Mouse (Mus musculus) kidney, postnatal 0 days (tissue): ENCODE data around the gene Eif4a2. TPM values are rescaled to one million over a fixed set of nuclear protein-coding genes. Genes with fewer than 3 reads are reported as not detected.
"Not testable (repeated sequence)": the region's sequence is repeated elsewhere in the genome, so short reads cannot be mapped to it uniquely, and the experiment has no call there.

ENCODE experiments used
- ATAC-seq: fragments of 200-750 bp; cut with Nextera tagmentation; replicated peaks from 2 replicates; pipeline ENCODE4 v1.8.0; 2017; ENCODE audit warnings: low read depth, moderate number of reproducible peaks, moderate TSS enrichment, moderate library complexity; ENCODE audit not compliant: low FRiP score
- DNase-seq: peaks from one replicate; pipeline ENCODE4 v3.0.0-alpha.2; 2016; ENCODE audit warnings: low spot score
- H3K27ac ChIP-seq: fragments of 300-500 bp; sonication (generic); 2 replicates; pipeline ENCODE4 v1.5.1; 2014; ENCODE audit warnings: mild to moderate bottlenecking
- H3K27me3 ChIP-seq: fragments of 300-500 bp; sonication (generic); 2 replicates; pipeline ENCODE4 v1.6.1; 2014; ENCODE audit warnings: low read length, mixed read lengths; ENCODE audit not compliant: insufficient read depth
- H3K36me3 ChIP-seq: fragments of 300-500 bp; sonication (generic); 2 replicates; pipeline ENCODE4 v1.6.1; 2014; ENCODE audit warnings: low read length, mixed read lengths; ENCODE audit not compliant: insufficient read depth
- H3K4me1 ChIP-seq: fragments of 300-500 bp; sonication (generic); replicated peaks from 2 replicates; pipeline ENCODE4 v1.6.1; 2014; ENCODE audit warnings: antibody characterized with exemption, low read length, mixed read lengths; ENCODE audit not compliant: insufficient read depth
- H3K4me2 ChIP-seq: fragments of 300-500 bp; sonication (generic); 2 replicates; pipeline ENCODE4 v1.6.1; 2014; ENCODE audit warnings: mild to moderate bottlenecking, low read length, moderate library complexity, mixed read lengths
- H3K4me3 ChIP-seq: fragments of 300-500 bp; sonication (generic); replicated peaks from 2 replicates; pipeline ENCODE4 v1.5.1; 2014; ENCODE audit warnings: low read depth, low read length
- H3K9ac ChIP-seq: fragments of 300-500 bp; sonication (generic); 2 replicates; pipeline ENCODE4 v1.6.1; 2014; ENCODE audit warnings: low read depth, low read length
- H3K9me3 ChIP-seq: fragments of 300-500 bp; sonication (generic); replicated peaks from 2 replicates; pipeline ENCODE4 v1.6.1; 2016; ENCODE audit warnings: low read length, inconsistent platforms, mixed read lengths
- CTCF ChIP-seq: IDR thresholded peaks from 2 replicates; pipeline ENCODE4 v1.5.1; 2016; ENCODE audit warnings: antibody characterized with exemption, low read depth, mild to moderate bottlenecking, moderate library complexity
- WGBS: fragments of 180-500 bp; shearing (Covaris S2); extraction: QIAGEN DNeasy Blood & Tissue Kit; methylation state at CpG from one replicate; pipeline ENCODE4 v1.1.7; 2014; 5-methylcytosine and 5-hydroxymethylcytosine counted together
- polyA plus RNA-seq: library from polyadenylated mRNA; unstranded; fragments of >200 nt; fragmentation: Nextera tagmentation; extraction: Ambion mirVana; gene quantifications from 2 replicates; pipeline ENCODE4 v1.2.1, GENCODE M21; 2015

The Eif4a2 gene
- polyA plus RNA-seq, result 189 and 193 TPM in 2 replicates

DNA sequence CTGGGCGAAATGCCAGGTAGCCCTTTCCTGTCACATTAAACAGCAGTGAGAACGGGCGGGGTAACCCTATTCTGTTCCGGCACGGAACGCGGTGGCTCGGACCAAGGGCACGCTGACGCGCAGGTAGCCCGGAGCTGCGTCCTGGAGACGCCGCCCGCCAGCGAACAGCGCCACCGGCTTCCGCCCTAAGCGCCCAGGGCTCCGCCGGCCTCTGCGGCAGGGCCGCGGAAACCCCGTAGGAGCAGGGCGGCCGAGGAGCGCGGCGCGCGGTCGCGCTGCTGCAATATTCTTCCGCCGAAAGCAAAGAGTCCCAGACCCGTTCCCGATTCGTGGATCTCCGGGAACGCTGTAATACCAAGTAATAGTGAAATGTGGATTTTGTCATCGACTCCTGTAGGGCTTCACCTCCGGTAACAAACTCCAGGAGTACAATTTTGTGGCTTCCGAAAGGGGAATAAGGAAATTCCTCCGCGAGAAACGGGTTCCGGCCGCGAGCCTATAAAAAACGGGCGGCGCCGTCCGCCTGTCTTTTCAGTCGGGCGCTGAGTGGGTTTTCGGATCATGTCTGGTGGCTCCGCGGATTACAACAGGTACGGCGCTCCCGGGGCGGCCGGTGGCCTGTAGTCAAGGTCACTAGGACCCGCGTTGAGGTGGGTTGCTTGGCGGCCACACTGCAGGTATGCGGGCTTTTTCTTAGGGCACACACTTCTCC is at the start of gene Eif4a2:
Gene Eif4a2, plus strand, starts transcription at position 214 of the 712 bp plus-strand sequence.
- DNase-seq (peak; percentile 93), ATAC-seq (peak; percentile 92)
- Histone ChIP-seq H3K36me3 (peaks cover 26% of the 10 kb centered on the region; the same call in 1 of the 2 replicates), H3K27ac (peak within 1 kb of the TSS; percentile 90), H3K4me1 (peaks cover 9% of the 10 kb centered on the region; the same call in 1 of the 2 replicates), H3K4me3 (peak within 1 kb of the TSS; percentile 86), H3K27me3 (no peaks in the 10 kb centered on the region), H3K4me2 (peak within 1 kb of the TSS; percentile 58), H3K9me3 (no peaks in the 10 kb centered on the region), H3K9ac (peak within 1 kb of the TSS; percentile 99)
- peak; percentile 47; the same call in 1 of the 2 replicates for TF ChIP-seq CTCF
- WGBS, result under 1% methylated on average over 71 of the region's 71 CpGs

DNA sequence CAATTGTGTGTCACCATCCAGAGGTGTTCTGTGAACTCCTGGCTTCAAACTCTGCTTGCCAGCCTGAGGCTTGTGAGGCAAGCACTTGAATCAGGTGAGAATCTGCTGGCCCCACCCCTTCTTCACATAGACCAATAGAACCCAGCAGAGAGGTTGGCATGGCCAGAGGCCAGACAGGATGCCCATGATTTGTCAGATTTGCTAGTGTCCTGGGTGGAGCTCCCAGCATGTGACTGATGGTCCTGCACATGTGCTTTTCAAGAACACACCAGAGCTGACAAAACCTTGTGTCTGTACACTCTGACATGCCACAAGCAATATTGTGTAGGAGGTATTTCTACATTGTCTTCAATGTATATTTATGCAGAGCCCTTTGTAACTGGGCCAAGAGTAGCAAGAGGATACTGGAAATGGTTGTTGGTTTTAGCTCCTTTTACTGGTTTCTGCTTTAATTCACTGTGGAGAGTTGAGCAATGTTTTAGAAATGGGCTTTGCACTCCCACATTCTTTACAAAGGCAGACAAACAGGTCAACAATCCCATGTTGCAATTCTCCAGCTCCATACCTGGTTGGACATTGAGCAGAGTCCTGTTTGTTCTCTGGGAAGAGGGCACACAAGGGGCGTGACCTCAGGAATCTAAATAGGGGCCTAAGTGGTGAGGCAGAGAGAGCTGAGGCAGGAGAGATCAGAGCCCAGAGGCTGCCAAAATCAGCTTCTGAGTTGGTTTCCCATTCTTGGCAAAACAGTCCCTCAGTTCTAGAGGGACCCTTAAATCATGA is 49.4 kb upstream of the Eif4a2 start, which contains the start of gene Kng1:
Gene Kng1, plus strand, starts transcription at position 198 of the 780 bp plus-strand sequence.
- H3K9me3 ChIP-seq, ATAC-seq, H3K27ac ChIP-seq, H3K9ac ChIP-seq, H3K4me1 ChIP-seq, H3K27me3 ChIP-seq, H3K36me3 ChIP-seq, H3K4me3 ChIP-seq, DNase-seq, H3K4me2 ChIP-seq: not testable (repeated sequence)
- WGBS, result 86% methylated on average over 1 of the region's 1 CpGs

GRCm38 (mm10) chr16:23059630-23060029 is 47.6 kb upstream of the Eif4a2 start:
- not testable (repeated sequence) for H3K4me3 ChIP-seq, H3K9me3 ChIP-seq, H3K36me3 ChIP-seq, H3K4me1 ChIP-seq, H3K27me3 ChIP-seq, ATAC-seq, H3K27ac ChIP-seq, H3K4me2 ChIP-seq, H3K9ac ChIP-seq, DNase-seq
- WGBS, result 52% methylated on average over 4 of the region's 4 CpGs

- not testable (repeated sequence) for H3K4me2 ChIP-seq, H3K27me3 ChIP-seq, H3K9ac ChIP-seq, H3K4me1 ChIP-seq, H3K4me3 ChIP-seq, H3K36me3 ChIP-seq, H3K9me3 ChIP-seq
- ATAC-seq (peak; percentile 76), DNase-seq (peak; percentile 51)
- peak overlapping the region; percentile 62 for H3K27ac ChIP-seq
- 54% methylated on average over 5 of the region's 5 CpGs for WGBS
These were observed 46.4 kb upstream of the Eif4a2 start for GRCm38 (mm10) chr16:23060781-23061325.

DNA sequence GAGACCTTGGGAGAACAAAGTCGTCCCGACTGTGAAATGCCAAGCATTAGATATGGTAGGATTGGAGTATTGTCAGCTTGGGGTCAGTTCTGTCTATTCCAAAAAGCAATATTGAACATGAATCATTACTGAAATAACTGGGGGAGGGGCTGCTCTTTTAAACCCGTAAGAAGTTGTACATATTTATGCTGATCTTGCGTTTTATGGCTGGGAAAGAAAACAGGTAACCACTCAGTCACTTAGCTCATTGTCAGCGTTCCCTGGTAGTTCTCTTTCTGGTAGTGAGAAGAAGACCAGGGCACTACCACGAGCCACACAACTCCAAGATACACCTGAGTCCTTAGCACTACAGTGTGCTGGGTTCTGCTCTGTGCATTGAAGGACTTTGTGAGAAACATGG is 29.7 kb upstream of the Eif4a2 start:
- H3K27me3 ChIP-seq, H3K4me3 ChIP-seq, H3K9me3 ChIP-seq, H3K36me3 ChIP-seq, H3K4me2 ChIP-seq, H3K4me1 ChIP-seq, DNase-seq, ATAC-seq, H3K27ac ChIP-seq, H3K9ac ChIP-seq: not testable (repeated sequence)
- WGBS, result 77% methylated on average over 6 of the region's 6 CpGs

DNA sequence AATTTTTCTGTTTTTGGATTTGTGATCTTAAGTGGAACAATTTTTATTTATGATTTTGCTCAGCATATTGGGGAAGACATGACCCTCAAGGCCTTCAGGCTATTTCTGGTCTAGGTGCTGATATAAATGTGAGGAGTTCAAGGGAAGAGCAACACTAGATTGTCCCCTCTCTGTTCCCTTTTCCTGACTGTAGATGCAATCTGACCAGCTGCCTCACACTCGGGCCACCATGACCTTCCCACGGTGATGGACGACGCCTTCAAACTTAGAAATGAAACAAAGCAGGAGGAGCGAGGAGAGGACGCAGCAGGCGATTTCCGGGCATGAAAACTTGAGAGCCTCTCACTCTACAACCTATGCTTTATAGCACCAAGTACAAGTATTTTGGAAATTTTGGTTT is 20.1 kb upstream of the Eif4a2 start:
- H3K36me3 ChIP-seq, H3K4me3 ChIP-seq, H3K4me2 ChIP-seq, H3K9me3 ChIP-seq, ATAC-seq, DNase-seq, H3K4me1 ChIP-seq, H3K27ac ChIP-seq, H3K9ac ChIP-seq, H3K27me3 ChIP-seq: not testable (repeated sequence)
- 61% methylated on average over 8 of the region's 8 CpGs for whole genome bisulfite sequencing
